Mouse (Mus musculus) ovary, postnatal 14 days (tissue): Measurements from ENCODE around the gene Scfd2.

Source experiments
- DNase-seq: peaks from one replicate; pipeline ENCODE4 v3.0.0; 2022; ENCODE audit warnings: low spot score

Scfd2 gene

DNA sequence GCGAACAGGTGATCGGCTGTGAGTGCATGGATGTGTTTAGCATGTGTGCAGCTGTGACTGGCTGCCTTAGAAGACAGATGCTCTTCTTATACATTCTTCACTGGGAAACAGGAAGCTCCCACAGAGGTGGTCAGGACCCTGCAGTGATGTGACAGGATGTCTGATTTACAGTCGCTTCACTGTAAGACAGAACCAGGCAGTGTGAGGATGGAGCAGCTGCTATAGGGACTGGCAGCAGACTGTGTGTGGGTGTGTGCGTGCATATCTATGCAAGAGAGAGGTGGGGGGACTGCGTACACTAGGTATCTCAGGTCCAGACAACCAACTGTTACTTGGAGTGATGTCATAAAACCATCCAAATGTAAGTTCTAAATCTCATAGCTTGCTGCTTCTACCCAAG, 254.3 kb downstream of the Scfd2 start:
- DNase-seq: no peak

DNA sequence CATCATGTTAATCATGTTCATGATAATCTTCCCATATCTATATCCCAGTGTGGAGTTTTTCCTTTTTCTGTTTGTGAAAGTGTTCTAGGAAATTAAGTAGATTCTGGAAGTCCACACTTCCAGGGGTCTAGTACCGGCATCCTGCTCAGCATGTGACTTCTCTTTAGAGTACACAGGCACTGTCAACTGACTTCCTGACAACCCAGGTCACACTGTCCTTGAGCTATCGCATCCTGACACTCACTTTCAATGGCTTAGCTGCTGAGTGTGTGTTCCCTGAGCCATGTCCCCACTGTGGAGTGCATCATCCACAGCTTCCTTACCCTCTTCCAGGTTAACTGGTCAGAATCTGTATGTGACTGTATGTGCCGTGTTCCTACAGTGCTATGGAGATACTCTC, 258.2 kb downstream of the Scfd2 start:
- DNase-seq: no peak

DNA sequence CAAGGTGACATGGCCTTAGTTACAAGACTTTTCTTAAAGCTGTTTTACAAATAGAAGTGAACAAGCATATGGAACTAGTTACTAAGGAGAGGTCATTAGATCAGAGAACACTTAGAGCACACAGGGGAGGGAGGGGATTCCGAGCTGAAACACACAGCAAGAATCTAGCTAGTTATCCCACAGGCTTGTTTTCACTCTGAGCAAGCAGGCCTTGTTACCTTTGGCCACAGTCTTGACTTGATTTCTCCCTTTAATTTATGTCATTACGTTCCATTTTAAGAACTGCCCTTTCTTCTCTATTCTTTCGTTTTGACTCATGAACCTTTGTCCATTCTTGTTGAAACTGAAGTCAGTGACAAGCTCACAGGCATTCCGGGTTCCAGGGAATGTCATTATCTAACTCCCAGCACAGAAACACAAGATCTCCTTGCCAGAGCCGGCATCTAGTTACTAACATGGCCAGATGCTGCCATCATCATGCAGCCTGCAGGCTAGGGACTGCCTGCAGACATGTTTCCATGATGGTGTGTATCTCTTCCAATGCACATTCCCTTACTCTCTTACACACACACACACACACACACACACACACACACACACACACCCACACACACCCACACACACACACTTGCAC, 263.7 kb downstream of the Scfd2 start:
- DNase-seq: no peak

DNA sequence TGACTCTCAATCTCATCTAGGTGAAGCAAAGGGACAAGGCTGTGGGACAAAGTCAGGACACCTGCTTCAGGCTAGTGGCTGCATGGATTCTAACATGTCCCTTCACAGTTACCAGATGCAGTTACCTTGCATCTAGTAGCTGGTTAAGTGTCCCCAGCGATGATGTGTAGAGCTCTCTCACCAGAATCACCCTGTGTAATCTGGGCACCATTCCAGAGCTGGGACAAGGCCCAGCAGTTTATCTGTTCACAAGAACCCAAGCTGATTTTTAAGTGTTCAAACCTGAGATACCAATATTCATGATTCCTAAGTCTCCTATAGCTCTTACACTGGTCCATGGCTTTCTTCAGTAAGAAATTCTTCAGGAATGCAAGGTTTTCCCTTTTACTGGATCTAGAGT, 264.4 kb downstream of the Scfd2 start:
- DNase-seq: no peak

DNA sequence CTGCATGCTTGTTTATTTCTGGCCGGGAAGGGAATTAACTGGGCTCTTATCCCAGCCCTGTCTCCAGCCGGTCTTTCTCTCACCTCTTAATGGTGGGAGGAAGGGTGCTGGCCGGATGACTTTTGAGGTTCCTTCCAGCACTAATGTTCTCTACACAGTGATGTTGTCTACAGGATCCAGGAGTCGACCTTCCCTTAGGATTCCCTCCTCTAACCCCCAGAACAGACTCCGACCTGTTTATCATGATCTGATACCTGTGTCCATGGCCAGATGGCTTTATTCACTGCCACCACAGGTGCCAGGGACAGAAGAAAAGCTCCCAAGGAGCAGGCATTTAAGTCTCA, 265.1 kb downstream of the Scfd2 start:
- no peak for DNase-seq

DNA sequence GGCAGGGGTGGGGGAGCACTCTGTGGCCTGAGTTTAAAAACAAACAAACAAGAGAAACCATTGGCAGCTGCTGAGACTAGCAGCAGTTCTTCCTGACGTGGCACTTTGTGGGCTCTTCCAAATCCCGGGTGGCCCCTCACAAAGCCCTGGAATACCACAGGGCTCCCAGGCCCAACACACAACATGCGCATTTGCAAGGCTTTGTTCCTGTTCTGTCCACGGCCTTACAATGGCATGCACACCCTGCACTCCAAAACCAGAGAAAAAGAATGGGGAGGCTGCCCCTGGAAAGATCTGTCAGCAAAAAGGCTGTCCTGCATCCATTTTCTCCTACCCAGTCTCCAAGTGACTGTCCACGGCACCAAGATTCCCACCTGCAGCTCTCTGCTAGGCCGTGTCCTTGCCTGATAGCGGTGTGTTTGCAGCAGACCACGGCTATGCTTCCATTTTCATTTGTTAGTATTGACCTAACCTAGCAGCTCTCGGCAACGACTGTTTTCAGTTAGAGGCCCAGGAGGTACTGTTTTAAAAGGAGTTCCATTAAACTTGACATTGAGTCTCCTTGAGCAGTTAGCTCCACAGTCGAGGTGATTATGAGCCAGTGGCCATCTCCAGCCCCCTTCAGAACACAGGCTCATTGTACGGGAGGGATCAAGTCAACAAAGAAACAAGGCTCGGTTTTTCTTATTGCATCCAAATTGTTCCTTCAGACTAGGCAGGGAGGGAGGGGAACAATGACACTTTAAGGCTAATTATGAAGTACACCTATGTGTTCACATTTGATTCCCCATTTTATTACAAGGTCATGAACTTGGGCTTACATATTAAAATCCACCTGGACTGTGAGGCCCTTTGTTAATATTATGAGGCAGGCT, 265.7 kb downstream of the Scfd2 start:
- no peak for DNase-seq

DNA sequence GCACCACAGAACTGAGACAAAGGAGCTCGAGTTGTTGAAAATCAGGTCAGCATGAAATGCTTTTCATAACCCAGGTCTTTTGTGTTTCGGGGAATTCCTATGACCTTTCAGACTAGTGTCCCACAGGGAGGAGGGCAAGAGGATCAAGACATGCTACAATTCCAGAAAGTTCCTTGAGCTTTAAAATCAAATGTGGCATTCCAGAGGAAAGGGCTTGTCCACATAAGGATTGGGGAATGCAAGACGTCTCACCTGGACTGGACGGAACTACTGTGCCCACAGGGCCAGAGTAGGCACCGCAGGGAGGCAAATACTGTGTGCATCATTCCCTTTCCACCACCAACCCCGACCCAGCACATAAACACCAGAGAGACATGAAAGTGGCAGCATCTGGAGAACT, 266.4 kb downstream of the Scfd2 start:
- no peak for DNase-seq

DNA sequence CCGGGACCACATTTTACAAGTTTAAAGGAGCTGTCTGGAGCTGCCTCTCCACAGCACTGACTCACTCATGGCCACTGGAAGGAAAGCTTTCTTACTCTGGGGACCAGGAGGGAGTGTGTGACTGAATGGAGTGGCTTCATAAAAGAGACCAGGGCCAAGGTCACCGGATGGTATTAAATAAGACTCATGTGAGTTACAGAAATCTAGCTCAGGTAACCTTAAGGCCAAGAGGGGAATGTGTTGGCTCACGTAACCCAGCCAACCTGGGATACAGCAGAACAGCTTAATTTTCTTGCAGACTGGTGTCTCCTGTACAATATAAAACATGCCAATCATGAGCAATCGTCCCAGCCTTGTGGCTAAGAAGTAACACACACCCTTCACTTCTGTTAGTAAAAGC, 267.0 kb downstream of the Scfd2 start:
- no peak for DNase-seq

DNA sequence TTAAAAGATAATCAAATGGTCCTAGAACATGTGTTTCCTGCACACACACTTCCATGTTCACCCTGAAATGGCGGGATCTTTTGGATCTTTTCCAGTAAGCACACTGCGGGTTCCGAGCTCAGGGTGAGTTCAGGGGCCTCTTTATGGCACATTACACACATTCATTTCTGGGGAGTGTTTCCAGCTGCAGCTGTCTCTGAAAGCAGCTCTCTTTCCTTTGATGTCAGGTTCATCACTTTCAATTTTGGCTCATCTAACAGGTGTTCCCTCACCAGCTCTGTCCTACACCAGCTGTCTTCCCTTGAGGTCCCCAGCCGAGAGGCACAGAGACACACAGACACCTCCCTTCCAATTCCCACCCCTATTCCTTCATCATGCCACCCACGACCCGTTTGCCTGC, 270.5 kb downstream of the Scfd2 start:
- DNase-seq: no peak

DNA sequence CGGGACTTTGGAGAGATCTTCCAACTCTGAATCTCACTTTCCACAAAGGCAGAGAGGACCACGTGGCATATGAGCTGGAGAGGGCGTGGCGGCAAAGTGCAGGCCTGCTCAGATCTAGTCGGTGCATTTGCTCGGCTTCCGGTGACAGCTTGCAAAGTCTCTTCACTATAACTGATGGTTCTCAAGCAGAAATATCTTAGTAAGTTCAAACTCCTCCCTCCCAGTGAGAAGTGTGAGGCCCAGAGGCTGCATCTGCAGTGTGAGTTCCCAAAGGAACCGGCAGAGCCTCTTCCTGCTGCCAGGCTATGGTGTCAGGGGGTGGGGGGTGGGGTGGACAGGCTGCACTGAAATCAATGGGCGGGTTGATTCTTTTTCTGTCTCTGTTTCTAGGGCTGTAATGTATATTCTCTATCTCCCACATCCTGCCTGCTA, 271.2 kb downstream of the Scfd2 start:
- no peak for DNase-seq

DNA sequence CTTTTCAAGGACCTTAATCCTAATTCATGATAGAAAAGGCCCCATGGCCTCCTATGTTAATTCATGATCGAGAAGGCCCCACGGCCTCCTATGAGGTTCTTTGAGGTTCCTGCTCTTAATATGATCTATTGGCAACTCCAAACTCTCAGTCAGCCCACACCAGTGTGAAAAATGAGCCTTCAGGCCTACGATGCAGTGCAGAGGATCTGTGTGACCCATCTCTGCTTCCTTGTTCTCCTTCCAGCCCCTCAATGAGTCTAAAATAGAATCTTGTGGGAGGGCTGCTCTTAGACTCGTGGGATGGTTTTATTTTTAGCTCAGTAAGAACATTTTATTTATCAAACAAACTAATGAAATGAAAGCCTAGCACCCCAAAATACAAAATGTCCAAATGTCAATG, 274.9 kb downstream of the Scfd2 start:
- no peak for DNase-seq

DNA sequence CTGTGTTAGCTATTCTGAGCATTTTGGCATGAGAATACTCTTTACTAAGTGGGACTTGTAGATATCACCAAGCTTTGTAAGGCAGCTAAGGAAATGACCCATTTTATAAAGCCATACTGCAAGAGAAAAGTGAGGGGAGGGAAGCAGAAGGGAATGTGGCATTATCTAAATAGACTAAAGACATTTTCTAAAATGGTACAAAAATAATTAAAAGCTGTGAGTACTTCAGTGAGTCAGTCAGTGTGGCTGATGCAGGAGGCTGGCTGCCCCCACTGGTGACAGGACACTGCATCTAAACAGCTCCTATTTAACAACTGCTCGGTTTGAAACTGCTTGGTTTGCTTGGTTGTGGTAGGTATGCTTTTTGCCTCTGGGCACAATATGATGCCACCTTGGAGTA, 276.6 kb downstream of the Scfd2 start:
- no peak for DNase-seq

DNA sequence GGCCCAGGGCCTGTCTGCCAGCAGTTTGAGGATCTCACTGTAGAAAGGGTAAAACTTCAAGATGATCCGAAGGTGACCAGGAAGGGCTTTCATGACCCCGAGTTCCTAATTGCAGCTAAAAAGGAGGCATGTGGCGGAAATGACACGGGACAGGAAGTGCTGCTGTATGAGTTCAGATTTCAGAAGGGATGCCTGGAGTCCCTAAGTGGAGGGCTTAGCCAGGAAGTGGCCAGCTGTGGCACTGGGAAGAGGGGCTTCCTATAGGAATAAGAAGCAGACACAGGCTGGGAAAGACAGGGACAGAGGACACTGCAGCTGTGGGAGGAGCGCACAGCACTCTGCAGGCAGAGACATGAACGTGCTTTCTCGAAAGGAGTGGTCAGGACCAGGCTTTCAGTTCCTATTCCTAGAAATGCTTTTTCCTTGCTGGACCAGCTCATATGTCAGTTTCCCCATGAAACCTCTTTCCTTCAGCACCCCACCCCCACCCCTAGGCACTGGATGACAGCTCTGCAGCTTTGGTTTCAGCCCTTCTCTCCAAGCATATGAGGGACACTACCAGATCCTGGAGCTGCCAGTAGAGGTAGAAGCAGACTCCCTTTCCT, 277.7 kb downstream of the Scfd2 start:
- DNase-seq: no peak

DNA sequence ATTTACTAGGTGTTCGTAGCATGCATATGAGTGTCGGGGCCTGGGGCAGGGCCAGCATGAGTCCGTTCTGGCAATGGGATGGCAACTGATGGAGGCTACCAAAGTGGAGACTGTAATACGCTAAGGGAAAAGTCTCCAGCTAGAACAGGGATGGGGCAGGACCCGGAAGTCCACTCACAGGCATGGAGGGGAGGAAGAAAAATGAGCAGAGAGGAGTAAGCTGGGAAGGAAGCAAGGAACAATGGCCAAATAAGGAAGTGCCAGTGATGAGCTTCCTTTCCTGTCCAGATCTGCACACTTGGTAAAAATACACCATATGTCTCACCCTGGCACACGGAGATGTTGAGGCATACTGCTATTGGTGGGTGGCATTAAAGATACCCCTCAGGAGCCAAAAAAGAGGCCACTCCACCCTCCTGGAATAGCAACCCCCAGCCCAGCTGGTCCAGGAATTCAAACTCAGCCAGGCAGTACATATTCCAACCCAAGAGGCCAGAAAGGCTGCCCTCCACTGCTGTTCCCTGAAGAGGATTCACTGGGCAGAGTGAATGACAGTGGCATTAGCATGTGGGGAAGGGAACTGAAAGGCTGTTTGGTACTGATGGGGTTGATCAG, 278.8 kb downstream of the Scfd2 start:
- no peak for DNase-seq

DNA sequence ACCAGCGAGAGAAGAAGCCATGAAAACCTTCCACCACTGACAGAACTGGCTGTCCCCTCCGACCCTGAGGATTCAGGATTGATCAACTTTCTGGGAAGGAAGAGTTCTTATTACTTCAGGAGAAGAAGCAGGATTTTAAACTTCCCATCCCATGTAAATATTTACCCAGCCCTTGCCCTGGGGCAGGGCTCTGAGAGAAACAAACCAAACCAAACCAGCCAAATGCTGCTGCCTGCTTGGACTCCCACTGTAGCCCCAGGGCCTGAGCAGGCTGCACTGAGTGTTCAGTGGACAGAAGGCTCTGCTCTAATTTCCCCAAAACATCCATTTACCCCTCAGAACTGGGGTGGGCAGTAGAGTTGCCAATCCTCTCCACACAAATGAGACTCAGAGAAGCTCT, 280.6 kb downstream of the Scfd2 start:
- no peak for DNase-seq

DNA sequence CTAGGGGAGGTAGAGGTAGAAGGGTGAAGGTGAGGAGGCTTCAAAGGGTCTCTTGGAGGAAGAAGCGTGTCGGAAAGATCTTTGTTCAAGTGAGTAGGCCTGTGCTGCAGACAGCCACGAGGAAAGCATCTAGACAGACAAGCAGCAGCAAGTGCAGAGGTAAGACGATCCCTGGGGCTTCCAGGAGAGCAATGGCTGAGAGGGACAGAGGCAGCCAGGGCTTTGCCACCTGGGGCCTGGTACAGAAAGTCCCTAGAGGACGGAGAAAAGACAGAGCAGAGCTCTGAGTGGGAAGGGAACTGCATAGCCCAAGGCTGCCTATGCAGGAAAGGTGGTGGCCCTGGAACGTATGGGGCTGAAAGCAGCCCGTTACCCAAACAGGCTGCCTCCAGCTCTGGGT, 281.3 kb downstream of the Scfd2 start:
- DNase-seq: no peak

DNA sequence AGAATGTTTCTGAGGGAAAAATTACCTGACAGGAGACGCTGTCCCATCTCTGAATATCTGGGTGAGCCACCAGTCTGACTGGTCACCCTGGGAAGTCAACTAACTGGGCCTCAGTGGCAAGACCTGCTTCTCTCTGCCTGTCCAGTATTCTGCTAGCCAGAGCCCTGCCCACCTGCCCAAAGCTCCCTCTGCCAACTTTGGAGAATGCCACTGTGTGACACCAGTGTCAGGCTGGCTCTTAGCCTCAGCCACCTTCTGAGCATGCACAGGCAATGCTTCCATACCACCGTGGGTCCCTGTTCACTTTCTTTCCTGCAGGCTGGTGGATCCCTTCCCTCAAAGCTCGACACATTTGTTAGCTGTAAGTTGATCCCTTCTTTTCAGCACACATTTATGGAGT, 281.8 kb downstream of the Scfd2 start:
- no peak for DNase-seq

DNA sequence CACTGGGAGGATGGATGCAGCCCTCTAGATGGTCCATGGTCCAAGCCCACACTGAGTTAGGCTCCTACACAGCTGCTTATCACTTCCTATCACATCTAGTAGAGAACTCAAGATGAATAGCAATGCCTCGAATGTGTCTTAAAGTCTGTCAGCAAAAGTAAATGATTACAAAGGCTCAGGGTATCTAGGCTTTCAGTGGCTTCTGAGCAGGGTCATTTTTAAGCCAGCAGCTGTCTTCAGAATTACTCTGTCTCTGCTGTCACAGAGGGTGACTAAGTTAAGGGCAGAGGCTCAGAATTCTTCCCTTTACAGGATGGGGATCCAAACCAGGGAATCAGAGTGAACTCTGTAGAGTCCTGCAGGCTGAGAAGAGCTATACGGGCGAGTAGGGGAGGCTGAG, 284.6 kb downstream of the Scfd2 start:
- no peak for DNase-seq

DNA sequence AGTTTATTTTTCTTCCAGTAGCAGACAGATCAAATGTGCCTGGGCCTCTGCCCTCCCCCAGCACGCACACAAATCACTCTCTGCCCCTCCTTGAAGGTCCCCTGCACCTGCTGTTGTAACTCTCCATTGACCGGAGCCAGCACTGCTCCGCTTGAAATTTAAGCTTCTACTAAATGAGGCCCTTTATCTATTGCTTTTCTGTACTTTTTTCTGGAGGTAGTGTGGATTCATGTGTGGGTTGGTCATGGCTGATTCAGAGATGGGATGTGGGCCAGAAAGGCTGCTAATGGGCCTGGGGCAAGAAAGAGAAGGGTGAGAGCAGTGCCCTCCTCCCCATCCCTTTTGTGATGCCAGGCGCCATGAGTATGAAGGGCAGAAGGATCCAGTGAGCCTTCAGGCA, 285.1 kb downstream of the Scfd2 start:
- no peak for DNase-seq

DNA sequence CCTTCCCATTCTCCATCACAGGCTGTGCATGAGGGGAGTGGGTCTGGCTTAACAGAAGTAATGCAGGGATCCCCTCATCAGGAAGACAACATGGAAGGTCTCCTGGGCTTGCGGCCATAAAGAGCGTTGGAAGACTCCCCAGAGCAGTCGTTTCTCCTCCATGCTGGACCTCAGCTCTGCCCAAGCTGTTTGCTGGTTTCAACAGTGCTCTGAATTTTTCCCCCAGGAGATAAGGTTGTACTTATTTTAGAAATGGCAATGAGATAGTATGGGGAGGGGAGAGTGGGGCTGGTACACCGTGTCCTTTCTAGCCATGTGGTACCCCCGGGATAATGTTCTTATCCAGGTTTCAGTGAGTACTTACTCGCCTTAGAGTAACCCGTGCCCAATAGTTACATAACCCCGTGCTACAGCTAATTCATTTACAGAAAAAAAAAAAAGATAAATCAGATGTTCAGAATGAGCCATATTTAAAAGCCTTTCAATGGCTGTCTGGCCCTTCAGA, 285.9 kb downstream of the Scfd2 start:
- DNase-seq: no peak

DNA sequence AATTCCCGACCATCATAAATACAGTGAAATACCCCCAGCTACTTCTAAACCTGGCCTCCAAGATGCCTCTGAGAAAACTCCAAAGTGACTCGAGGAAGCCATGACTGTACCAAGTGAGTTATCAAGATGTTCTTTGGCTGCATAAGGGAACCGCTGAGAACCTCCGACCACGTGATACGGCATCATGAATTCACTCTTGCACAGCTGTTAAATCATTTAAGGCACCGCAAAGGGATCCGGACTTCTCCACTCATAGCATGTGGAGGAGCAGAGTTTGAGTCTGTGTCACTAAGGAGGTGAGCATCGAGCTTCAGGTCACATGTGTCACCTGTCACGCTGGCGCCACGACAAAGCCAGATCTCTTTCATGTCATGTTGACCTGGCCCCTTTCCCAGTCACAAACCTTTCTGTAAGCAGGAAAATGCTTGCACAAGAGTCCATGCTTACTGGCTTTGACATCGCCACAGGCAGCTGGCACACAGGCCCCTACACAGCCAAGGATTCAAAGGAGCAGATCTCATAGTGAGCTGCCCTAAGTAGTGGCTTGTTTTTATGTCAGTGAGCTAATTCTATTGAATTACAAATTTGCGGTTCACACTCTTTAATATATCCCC, 287.0 kb downstream of the Scfd2 start:
- no peak for DNase-seq

DNA sequence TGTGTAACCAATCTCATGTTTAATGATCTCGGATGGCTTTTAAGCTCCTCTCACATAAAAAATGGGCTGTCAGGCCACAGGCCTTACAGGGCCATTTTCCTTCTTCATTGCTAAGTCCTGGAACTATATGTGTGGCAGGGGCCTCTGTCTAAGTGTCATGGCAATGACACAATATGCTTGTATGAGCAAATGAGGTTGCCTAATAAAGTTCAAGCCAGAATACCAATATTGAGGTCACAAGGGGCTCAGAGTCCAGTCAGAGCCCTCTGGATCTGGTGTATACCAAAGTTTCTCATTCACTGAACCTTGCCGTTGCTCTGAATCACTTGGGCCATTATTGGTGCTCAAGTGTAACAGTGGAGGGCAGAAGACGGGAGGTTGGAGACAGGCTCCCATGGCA, 288.9 kb downstream of the Scfd2 start:
- no peak for DNase-seq
